Mouse (Mus musculus) liver, embryonic 12.5 days (tissue): Measurements from ENCODE around the gene Rftn2. TPM values are rescaled to one million over a fixed set of nuclear protein-coding genes. Genes with fewer than 3 reads are reported as not detected.

ENCODE experiments used
- ATAC-seq: fragments of 200-750 bp; cut with Nextera tagmentation; 2 replicates; pipeline ENCODE4 v1.8.0; 2017; ENCODE audit warnings: moderate number of reproducible peaks, mild to moderate bottlenecking, moderate library complexity
- H3K27ac ChIP-seq: fragments of 300-500 bp; sonication (generic); 2 replicates; pipeline ENCODE4 v1.5.1; 2016; ENCODE audit warnings: mild to moderate bottlenecking
- H3K27me3 ChIP-seq: fragments of 300-500 bp; sonication (generic); replicated peaks from 2 replicates; pipeline ENCODE4 v1.6.1; 2016; ENCODE audit warnings: mild to moderate bottlenecking, moderate library complexity
- H3K36me3 ChIP-seq: fragments of 300-500 bp; sonication (generic); 2 replicates; pipeline ENCODE4 v1.6.1; 2016; ENCODE audit warnings: mild to moderate bottlenecking, moderate library complexity
- H3K4me1 ChIP-seq: fragments of 300-500 bp; sonication (generic); 2 replicates; pipeline ENCODE4 v1.6.1; 2016
- H3K4me2 ChIP-seq: fragments of 300-500 bp; sonication (generic); 2 replicates; pipeline ENCODE4 v1.6.1; 2016; ENCODE audit warnings: mild to moderate bottlenecking, moderate library complexity
- H3K4me3 ChIP-seq: fragments of 300-500 bp; sonication (generic); 2 replicates; pipeline ENCODE4 v1.5.1; 2016; ENCODE audit warnings: mild to moderate bottlenecking, moderate library complexity
- H3K9ac ChIP-seq: fragments of 300-500 bp; sonication (generic); 2 replicates; pipeline ENCODE4 v1.6.1; 2016; ENCODE audit warnings: mild to moderate bottlenecking, moderate library complexity
- H3K9me3 ChIP-seq: fragments of 300-500 bp; sonication (generic); replicated peaks from 2 replicates; pipeline ENCODE4 v1.6.1; 2016; ENCODE audit warnings: mild to moderate bottlenecking, moderate library complexity
- WGBS: fragments of 180-500 bp; shearing (Covaris S2); methylation state at CpG from one replicate; pipeline ENCODE4 v1.1.7; 2016; ENCODE audit not compliant: insufficient replicate concordance; 5-methylcytosine and 5-hydroxymethylcytosine counted together
- polyA plus RNA-seq: library from polyadenylated mRNA; unstranded; fragments of >200 nt; fragmentation: Nextera tagmentation; extraction: Ambion mirVana; gene quantifications from 2 replicates; pipeline ENCODE4 v1.2.1, GENCODE M21; 2016

Rftn2 gene
- polyA plus RNA-seq, 1 experiment from 2014 or later: 1.2 TPM

- WGBS: 56% methylated on average over 7 of the region's 7 CpGs
Measured at GRCm38 (mm10) chr1:55161895-55162294, 64.7 kb downstream of the Rftn2 start.

GRCm38 (mm10) chr1:55160831-55161638, 65.5 kb downstream of the Rftn2 start:
- Histone ChIP-seq H3K36me3 (peaks cover 22% of the 10 kb centered on the region), H3K4me1 (peaks cover 11% of the 10 kb centered on the region), H3K9me3 (no peaks in the 10 kb centered on the region), H3K27me3 (no peaks in the 10 kb centered on the region), H3K4me3 (no peak overlapping the region), H3K9ac (no peak overlapping the region), H3K27ac (no peak overlapping the region), H3K4me2 (no peak overlapping the region)
- ATAC-seq: no peak
- WGBS: 89% methylated on average over 17 of the region's 17 CpGs

More at GRCm38 (mm10) chr1:55161895-55162294, 64.7 kb downstream of the Rftn2 start:
- no peaks in the 10 kb centered on the region for H3K27me3 ChIP-seq
- H3K9ac ChIP-seq: no peak overlapping the region
- ATAC-seq: peak; percentile 65
- peaks cover 11% of the 10 kb centered on the region for H3K4me1 ChIP-seq
- no peak overlapping the region for H3K27ac ChIP-seq
- H3K4me2 ChIP-seq: no peak overlapping the region
- peaks cover 13% of the 10 kb centered on the region for H3K36me3 ChIP-seq
- no peaks in the 10 kb centered on the region for H3K9me3 ChIP-seq
- no peak overlapping the region for H3K4me3 ChIP-seq

GRCm38 (mm10) chr1:55160218-55160617, 66.4 kb downstream of the Rftn2 start:
- WGBS: 81% methylated on average over 3 of the region's 3 CpGs
- Histone ChIP-seq H3K9me3 (no peaks in the 10 kb centered on the region), H3K9ac (no peak overlapping the region), H3K4me2 (no peak overlapping the region), H3K27ac (no peak overlapping the region), H3K36me3 (peaks cover 30% of the 10 kb centered on the region), H3K4me1 (peaks cover 11% of the 10 kb centered on the region), H3K4me3 (no peak overlapping the region), H3K27me3 (no peaks in the 10 kb centered on the region)
- no peak for ATAC-seq

- 81% methylated on average over 8 of the region's 8 CpGs for WGBS
- no peak overlapping the region for H3K27ac ChIP-seq
Measured at GRCm38 (mm10) chr1:55158821-55159220, 67.8 kb downstream of the Rftn2 start.

GRCm38 (mm10) chr1:55158211-55158610, 68.4 kb downstream of the Rftn2 start:
- Histone ChIP-seq H3K36me3 (peaks cover 45% of the 10 kb centered on the region), H3K4me3 (no peak overlapping the region), H3K27me3 (no peaks in the 10 kb centered on the region), H3K4me2 (no peak overlapping the region), H3K27ac (no peak overlapping the region), H3K9ac (no peak overlapping the region), H3K9me3 (no peaks in the 10 kb centered on the region), H3K4me1 (peaks cover 11% of the 10 kb centered on the region)
- no peak for ATAC-seq
- WGBS: 85% methylated on average over 3 of the region's 3 CpGs

More at GRCm38 (mm10) chr1:55158821-55159220, 67.8 kb downstream of the Rftn2 start:
- Histone ChIP-seq H3K4me1 (peaks cover 11% of the 10 kb centered on the region), H3K4me3 (no peak overlapping the region), H3K9ac (no peak overlapping the region), H3K4me2 (no peak overlapping the region), H3K36me3 (peaks cover 43% of the 10 kb centered on the region), H3K9me3 (no peaks in the 10 kb centered on the region), H3K27me3 (no peaks in the 10 kb centered on the region)
- ATAC-seq: no peak

- no peaks in the 10 kb centered on the region for H3K9me3 ChIP-seq
- H3K27ac ChIP-seq: no peak overlapping the region
- ATAC-seq: no peak
- WGBS: 90% methylated on average over 4 of the region's 4 CpGs
- H3K36me3 ChIP-seq: peaks cover 53% of the 10 kb centered on the region
- no peak overlapping the region for H3K4me3 ChIP-seq
- no peak overlapping the region for H3K9ac ChIP-seq
- no peaks in the 10 kb centered on the region for H3K27me3 ChIP-seq
- H3K4me2 ChIP-seq: no peak overlapping the region
- H3K4me1 ChIP-seq: peaks cover 8% of the 10 kb centered on the region
Measured at GRCm38 (mm10) chr1:55157329-55157728, 69.3 kb downstream of the Rftn2 start.

- Histone ChIP-seq H3K9me3 (no peaks in the 10 kb centered on the region), H3K27me3 (no peaks in the 10 kb centered on the region), H3K36me3 (peaks cover 71% of the 10 kb centered on the region), H3K27ac (no peak overlapping the region), H3K9ac (no peak overlapping the region), H3K4me2 (no peak overlapping the region), H3K4me1 (no peaks in the 10 kb centered on the region), H3K4me3 (no peak overlapping the region)
- 79% methylated on average over 7 of the region's 7 CpGs for WGBS
- ATAC-seq: no peak
Measured at GRCm38 (mm10) chr1:55145556-55145955, 81.0 kb downstream of the Rftn2 start.

GRCm38 (mm10) chr1:55144338-55144737, 82.2 kb downstream of the Rftn2 start:
- H3K27ac ChIP-seq: no peak overlapping the region
- no peak overlapping the region for H3K9ac ChIP-seq
- H3K27me3 ChIP-seq: no peaks in the 10 kb centered on the region
- no peaks in the 10 kb centered on the region for H3K9me3 ChIP-seq
- H3K4me1 ChIP-seq: no peaks in the 10 kb centered on the region
- ATAC-seq: no peak
- H3K4me2 ChIP-seq: no peak overlapping the region
- no peak overlapping the region for H3K4me3 ChIP-seq
- WGBS: 94% methylated on average over 4 of the region's 4 CpGs
- H3K36me3 ChIP-seq: peaks cover 71% of the 10 kb centered on the region

GRCm38 (mm10) chr1:55135846-55136245, 90.7 kb downstream of the Rftn2 start:
- H3K4me1 ChIP-seq: peaks cover 22% of the 10 kb centered on the region
- peaks cover 54% of the 10 kb centered on the region for H3K36me3 ChIP-seq
- no peaks in the 10 kb centered on the region for H3K27me3 ChIP-seq
- H3K4me2 ChIP-seq: no peak overlapping the region
- no peak overlapping the region for H3K4me3 ChIP-seq
- no peak for ATAC-seq
- no peaks in the 10 kb centered on the region for H3K9me3 ChIP-seq
- WGBS: 90% methylated on average over 1 of the region's 1 CpGs
- H3K9ac ChIP-seq: no peak overlapping the region
- H3K27ac ChIP-seq: no peak overlapping the region

GRCm38 (mm10) chr1:55134301-55134700, 92.3 kb downstream of the Rftn2 start:
- Histone ChIP-seq H3K9ac (no peak overlapping the region), H3K4me3 (no peak overlapping the region), H3K4me2 (no peak overlapping the region), H3K27me3 (no peaks in the 10 kb centered on the region), H3K9me3 (no peaks in the 10 kb centered on the region), H3K27ac (no peak overlapping the region), H3K4me1 (peaks cover 35% of the 10 kb centered on the region), H3K36me3 (peaks cover 39% of the 10 kb centered on the region)
- ATAC-seq: no peak
- WGBS: 70% methylated on average over 3 of the region's 3 CpGs

GRCm38 (mm10) chr1:55133173-55133572, 93.4 kb downstream of the Rftn2 start:
- Histone ChIP-seq H3K4me1 (peaks cover 35% of the 10 kb centered on the region), H3K4me3 (no peak overlapping the region), H3K27ac (0 out of 2 replicates have a peak overlapping the region, but pooled peaks have one; percentile 20), H3K9ac (peak overlapping the region; percentile 27; the same call in 1 of the 2 replicates), H3K4me2 (peak overlapping the region; percentile 80), H3K9me3 (no peaks in the 10 kb centered on the region), H3K27me3 (no peaks in the 10 kb centered on the region), H3K36me3 (peaks cover 34% of the 10 kb centered on the region)
- ATAC-seq: no peak
- WGBS: 68% methylated on average over 2 of the region's 2 CpGs

GRCm38 (mm10) chr1:55132308-55132707, 94.3 kb downstream of the Rftn2 start:
- ATAC-seq: no peak
- H3K9me3 ChIP-seq: no peaks in the 10 kb centered on the region
- peaks cover 35% of the 10 kb centered on the region for H3K4me1 ChIP-seq
- WGBS: 34% methylated on average over 4 of the region's 4 CpGs
- peaks cover 27% of the 10 kb centered on the region for H3K36me3 ChIP-seq
- H3K9ac ChIP-seq: peak overlapping the region; percentile 99
- 0 out of 2 replicates have a peak overlapping the region, but pooled peaks have one; percentile 20 for H3K27ac ChIP-seq
- H3K27me3 ChIP-seq: no peaks in the 10 kb centered on the region
- peak overlapping the region; percentile 80 for H3K4me2 ChIP-seq
- H3K4me3 ChIP-seq: peak overlapping the region; percentile 100
